Mouse (Mus musculus) heart, adult 2 months (tissue): ENCODE data around the gene Prkar2b.

Source experiments
- CTCF ChIP-seq: fragments of 200-600 bp; IDR thresholded peaks from 2 replicates; pipeline ENCODE4 v1.8.1; 2022; ENCODE audit warnings: antibody characterized with exemption, mild to moderate bottlenecking, moderate library complexity
- POLR2A ChIP-seq: fragments of 200-500 bp; IDR thresholded peaks from 2 replicates; pipeline ENCODE4 v1.6.1; 2011; ENCODE audit warnings: mild to moderate bottlenecking, low read depth, low read length, control low read depth; ENCODE audit not compliant: insufficient read depth

DNA sequence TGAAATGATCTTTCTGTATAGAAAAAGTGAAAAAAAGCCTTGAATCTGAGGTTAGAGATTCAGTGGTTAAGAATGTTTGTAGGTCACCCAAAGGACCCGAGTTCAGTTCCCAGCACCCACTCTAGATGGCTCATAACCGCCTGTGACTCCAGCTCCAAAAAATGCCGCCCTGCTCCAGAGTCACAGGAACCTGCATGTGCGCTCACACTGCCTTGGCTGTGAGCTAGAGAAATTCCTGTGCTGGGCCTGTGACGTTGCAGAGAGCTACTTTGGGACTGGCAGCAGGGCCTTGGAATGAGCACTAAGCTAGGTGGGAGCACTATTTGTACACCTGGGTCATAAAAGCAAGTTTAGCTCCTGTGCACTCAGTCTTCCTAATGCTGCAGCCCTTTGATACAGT lies 144.4 kb downstream of the Prkar2b start:
- no peak for TF ChIP-seq CTCF
- no peak for TF ChIP-seq POLR2A
